Comparison of ENCODE assay signal across 10 mouse cellular contexts in genomic region chr7:136008486-136008885, GRCm38 (mm10).
DNase-seq lines count a peak whose midpoint lies in the region; ATAC-seq and TF ChIP-seq lines count a peak whose summit lies in the region.
"Had no signal": no experiment of that assay in that cellular context is flagged by ENCODE, and none has a peak within 500 bp of the region (broad histone marks: within the 10 kb centered on the region; RNA-seq: fewer than 3 reads in every experiment).

No protein-coding gene starts in this region.

- no peak for TF ChIP-seq CTCF in heart, adult 2 months (IDR thresholded peaks at IDR 0.05)
- TF ChIP-seq CTCF in lung, postnatal 0 days (IDR thresholded peaks at IDR 0.05): no peak

- no peaks in the 10 kb centered on the region for H3K36me3 ChIP-seq in heart, embryonic 12.5 days
- no peaks in the 10 kb centered on the region for H3K36me3 ChIP-seq in heart, adult 2 months (ENCODE audit: control insufficient read depth, insufficient read depth, low read length)
- H3K36me3 ChIP-seq in lung, postnatal 0 days (ENCODE audit: insufficient read depth, low read length): no peaks in the 10 kb centered on the region
- H3K36me3 ChIP-seq in limb, embryonic 13.5 days: no peaks in the 10 kb centered on the region
- no peaks in the 10 kb centered on the region for H3K36me3 ChIP-seq in stomach, embryonic 14.5 days (ENCODE audit: control insufficient read depth, insufficient read depth, low read length)

- H3K27ac ChIP-seq in heart, embryonic 12.5 days (ENCODE audit: poor library complexity, severe bottlenecking): no peak overlapping the region
- H3K27ac ChIP-seq in heart, adult 2 months: no peak overlapping the region
- no peak overlapping the region for H3K27ac ChIP-seq in lung, postnatal 0 days (ENCODE audit: low read length)
- no peak overlapping the region for H3K27ac ChIP-seq in limb, embryonic 13.5 days
- no peak overlapping the region for H3K27ac ChIP-seq in stomach, embryonic 14.5 days (ENCODE audit: low read length)
- H3K27ac ChIP-seq: macrophage had no signal

- TF ChIP-seq EP300 in heart, adult 2 months (IDR thresholded peaks at IDR 0.05; ENCODE audit: insufficient read depth, low read depth, low read length): no peak
- TF ChIP-seq EP300 in lung, postnatal 0 days (IDR thresholded peaks at IDR 0.05): no peak

- peaks cover 8% of the 10 kb centered on the region; the same call in 1 of the 2 replicates for H3K4me1 ChIP-seq in heart, embryonic 12.5 days (replicated peaks)
- no peaks in the 10 kb centered on the region for H3K4me1 ChIP-seq in heart, adult 2 months (ENCODE audit: control insufficient read depth, insufficient read depth, low read length)
- no peaks in the 10 kb centered on the region for H3K4me1 ChIP-seq in lung, postnatal 0 days (ENCODE audit: insufficient read depth, low read depth, low read length)
- H3K4me1 ChIP-seq in limb, embryonic 13.5 days: peaks cover 24% of the 10 kb centered on the region
- H3K4me1 ChIP-seq in stomach, embryonic 14.5 days (ENCODE audit: control insufficient read depth, insufficient read depth, low read length): peaks cover 3% of the 10 kb centered on the region; the same call in 1 of the 2 replicates

- WGBS in heart, embryonic 12.5 days: 30% methylated on average over 6 of the region's 6 CpGs
- 46% methylated on average over 6 of the region's 6 CpGs for WGBS in heart, adult 2 months
- WGBS in lung, postnatal 0 days: 27% methylated on average over 6 of the region's 6 CpGs
- WGBS in limb, embryonic 13.5 days: 22% methylated on average over 6 of the region's 6 CpGs
- 38% methylated on average over 6 of the region's 6 CpGs for WGBS in stomach, embryonic 14.5 days

- H3K79me2 ChIP-seq in heart, adult 2 months (replicated peaks; ENCODE audit: control insufficient read depth, insufficient read depth, low read length): no peaks in the 10 kb centered on the region

- no peak for TF ChIP-seq POLR2A in heart, adult 2 months (IDR thresholded peaks at IDR 0.05; ENCODE audit: insufficient read depth, low read depth, low read length)

- H3K27me3 ChIP-seq in heart, embryonic 12.5 days (replicated peaks): peaks cover 39% of the 10 kb centered on the region
- H3K27me3 ChIP-seq in heart, adult 2 months (ENCODE audit: control insufficient read depth, insufficient read depth, low read length): no peaks in the 10 kb centered on the region; the same call in 1 of the 2 replicates
- no peaks in the 10 kb centered on the region for H3K27me3 ChIP-seq in lung, postnatal 0 days (replicated peaks; ENCODE audit: insufficient read depth, low read length)
- H3K27me3 ChIP-seq in limb, embryonic 13.5 days: peaks cover 33% of the 10 kb centered on the region
- H3K27me3 ChIP-seq in stomach, embryonic 14.5 days (ENCODE audit: control insufficient read depth, insufficient read depth, low read length): 0 out of 2 replicates have a peak, but pooled peaks cover 9% of the 10 kb centered on the region

- H3K9ac ChIP-seq in heart, embryonic 12.5 days: 0 out of 2 replicates have a peak overlapping the region, but pooled peaks have one; percentile 33
- H3K9ac ChIP-seq in heart, adult 2 months (ENCODE audit: low read depth, low read length): no peak overlapping the region; the same call in 1 of the 2 replicates
- no peak overlapping the region for H3K9ac ChIP-seq in lung, postnatal 0 days (replicated peaks; ENCODE audit: low read depth)
- H3K9ac ChIP-seq in limb, embryonic 13.5 days: no peak overlapping the region
- H3K9ac ChIP-seq in stomach, embryonic 14.5 days (replicated peaks; ENCODE audit: low read depth, low read length): no peak overlapping the region

- ATAC-seq in heart, embryonic 12.5 days (ENCODE audit: insufficient number of reproducible peaks, low FRiP score): no peak
- ATAC-seq in lung, postnatal 0 days: no peak
- ATAC-seq in limb, embryonic 13.5 days (ENCODE audit: low FRiP score, low read depth): no peak
- ATAC-seq in stomach, embryonic 14.5 days (ENCODE audit: insufficient number of reproducible peaks, insufficient read depth, low FRiP score, low read depth): no peak

- H3K9me3 ChIP-seq in heart, embryonic 12.5 days (replicated peaks): no peaks in the 10 kb centered on the region
- H3K9me3 ChIP-seq in lung, postnatal 0 days (ENCODE audit: low read length): no peaks in the 10 kb centered on the region
- peaks cover 7% of the 10 kb centered on the region; the same call in 1 of the 2 replicates for H3K9me3 ChIP-seq in limb, embryonic 13.5 days
- H3K9me3 ChIP-seq in stomach, embryonic 14.5 days (ENCODE audit: control insufficient read depth, low read depth, low read length): no peaks in the 10 kb centered on the region

- intact Hi-C loops in heart, adult 2 months (cut with DNase I): no loop called here

- DNase-seq in heart, adult 2 months: no peak
- no peak for DNase-seq in lung, postnatal 0 days (ENCODE audit: low spot score)
- DNase-seq in lung, postnatal 14 days: no peak
- DNase-seq in frontal cortex, postnatal 36 days (ENCODE audit: low spot score in 2 of 2): no peak
- no peak for DNase-seq in left cerebral cortex, adult 9 months (ENCODE audit: low spot score in 2 of 2)
- DNase-seq: gastrocnemius, postnatal 14 days had no signal

- H3K4me3 ChIP-seq in heart, embryonic 12.5 days: peak overlapping the region; percentile 30
- H3K4me3 ChIP-seq in heart, adult 2 months: no peak overlapping the region
- no peak overlapping the region; the same call in 1 of the 2 replicates for H3K4me3 ChIP-seq in lung, postnatal 0 days (ENCODE audit: low read depth, low read length)
- peak overlapping the region; percentile 24 for H3K4me3 ChIP-seq in limb, embryonic 13.5 days
- no peak overlapping the region for H3K4me3 ChIP-seq in stomach, embryonic 14.5 days (ENCODE audit: low read depth, low read length)

- peak overlapping the region; percentile 59 for H3K4me2 ChIP-seq in heart, embryonic 12.5 days
- 0 out of 2 replicates have a peak overlapping the region, but pooled peaks have one; percentile 22 for H3K4me2 ChIP-seq in lung, postnatal 0 days (replicated peaks; ENCODE audit: low read depth, low read length)
- peak overlapping the region; percentile 55 for H3K4me2 ChIP-seq in limb, embryonic 13.5 days (replicated peaks)
- peak overlapping the region; percentile 16; the same call in 1 of the 2 replicates for H3K4me2 ChIP-seq in stomach, embryonic 14.5 days (replicated peaks; ENCODE audit: low read depth, low read length)

Comparison
In these comparisons a context has a peak if more than half of its experiments do, and no peak if none do; other contexts are left out.
1. H3K4me3 ChIP-seq: peak in heart, embryonic 12.5 days (single experiment) and limb, embryonic 13.5 days (single experiment); none in heart, adult 2 months (single experiment), lung, postnatal 0 days (single experiment) and stomach, embryonic 14.5 days (single experiment).
2. Peak in every context shown above with its lines, with median percentiles within 50 percentile points of each other: H3K4me2 ChIP-seq.